Mouse (Mus musculus) embryonic stem cell, embryonic (primary cell): ENCODE measurements around the gene Lrriq4.

Source experiments
- CTCF ChIA-PET, 4 experiments: fragments of 300-600 bp in 2 of 4; fragments of 350-600 bp in 2 of 4; sonication (Branson Sonifier 250); formaldehyde crosslinking; loops; one replicate each; lab custom pipeline; 2022; ENCODE audit warnings: inconsistent platforms in 2 of 4; lab: Charles Lee
- POLR2A ChIA-PET, 4 experiments: fragments of 300-600 bp in 2 of 4; fragments of 350-600 bp in 2 of 4; sonication (Branson Sonifier 250); formaldehyde crosslinking; loops; one replicate each; lab custom pipeline; 2022; ENCODE audit warnings: antibody characterized with exemption in 4 of 4, inconsistent platforms in 1 of 4; lab: Charles Lee

Gene Lrriq4

DNA sequence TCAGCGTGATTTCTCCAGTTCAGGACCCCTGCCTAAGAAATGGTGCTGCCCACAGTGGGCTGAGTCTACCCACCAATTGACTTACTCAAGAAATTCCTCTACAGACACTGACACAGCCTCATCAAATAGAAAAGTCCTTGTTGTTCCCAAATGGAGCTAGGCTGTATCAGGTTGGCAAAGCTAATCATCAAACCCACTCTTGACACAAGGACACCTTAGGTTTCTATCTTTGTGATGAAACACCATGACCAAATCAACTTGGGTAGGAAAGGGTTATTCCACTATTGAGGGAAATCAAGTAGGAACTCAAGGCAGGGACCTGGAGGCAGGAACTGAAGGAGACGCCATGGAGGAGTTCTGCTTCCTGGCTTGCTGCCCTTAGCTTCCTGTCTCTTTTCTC lies at the start of gene Lrriq4:
Gene Lrriq4, plus strand, starts transcription at position 301 of the 400 bp plus-strand sequence.
- CTCF ChIA-PET = interaction anchor here in 1 of 4 experiments (1.2 kb wide), 1 partner anchor 10 kb away, joined by 3 read pairs; no protein-coding TSS in a partner anchor

DNA sequence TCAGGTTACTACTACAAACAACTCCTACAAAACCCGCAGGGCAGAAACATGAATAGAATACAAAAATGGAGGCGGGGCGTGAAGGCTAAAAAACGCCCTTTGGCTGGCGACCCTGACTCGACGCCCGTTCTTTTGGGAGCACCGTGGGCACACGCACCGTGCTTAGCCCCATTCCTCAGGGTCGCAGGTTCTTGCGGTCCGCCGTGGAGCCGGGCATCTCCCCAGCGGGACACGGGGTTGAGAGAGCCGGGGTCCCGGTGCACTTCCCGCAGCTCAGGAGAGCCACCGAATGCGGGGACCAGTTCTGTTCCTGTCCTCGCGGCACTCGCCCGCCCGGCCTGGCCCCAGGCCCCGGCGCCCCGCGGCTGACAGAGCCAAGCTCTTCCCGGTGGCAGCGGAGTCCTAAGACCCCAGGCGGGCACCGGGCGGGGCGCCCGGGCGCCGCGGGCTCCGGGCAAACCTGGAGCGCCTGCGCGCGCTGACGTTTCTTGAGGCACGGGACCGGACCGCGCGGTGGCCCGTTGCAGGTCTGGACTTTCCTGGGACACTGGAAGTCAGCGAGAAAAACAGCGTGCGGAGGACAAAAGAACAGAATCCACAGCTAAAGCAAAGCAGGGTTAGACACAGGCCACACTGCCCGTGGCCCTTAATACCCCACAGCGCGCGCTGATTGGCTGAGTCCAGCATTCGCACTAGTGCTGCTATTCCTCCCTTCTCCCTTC lies 49.0 kb upstream of the Lrriq4 start:
- POLR2A ChIA-PET = interaction anchor here (0.7 to 2.6 kb wide), 13 partner anchors 8 to 130 kb away, joined by 3 to 9 read pairs (median 3); partner anchors contain the start of gene Lrrc34 (in 4 of the 4)
- CTCF ChIA-PET = interaction anchor here (0.5 to 4.3 kb wide), 6 partner anchors 39 to 136 kb away, joined by 3 to 35 read pairs (median 4); no protein-coding TSS in a partner anchor

More for the DNA sequence above, at the start of gene Lrriq4:
- POLR2A ChIA-PET = interaction anchor here in 3 of 4 experiments (0.6 to 7.5 kb wide), 12 partner anchors 10 to 150 kb away, joined by 3 to 80 read pairs (median 4); no protein-coding TSS in a partner anchor

DNA sequence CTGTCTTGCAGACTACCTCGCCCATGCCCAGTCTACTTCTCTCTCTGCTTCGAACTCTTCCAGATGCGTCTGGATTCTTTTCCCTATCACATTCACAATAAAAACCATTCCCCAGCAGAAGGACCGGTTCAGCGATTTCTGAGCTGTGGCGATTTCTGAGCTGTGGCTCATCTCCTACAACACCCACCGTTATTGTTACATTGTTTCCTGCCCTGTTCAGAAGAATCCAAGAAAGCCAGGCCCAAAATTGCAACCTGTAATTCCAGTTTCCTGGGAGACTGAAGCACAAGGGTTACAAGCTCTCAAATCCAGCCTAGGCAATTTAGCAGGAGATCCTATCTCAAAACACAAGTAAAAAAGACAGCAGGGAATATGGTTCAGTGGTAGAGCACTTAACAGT lies 47.0 kb upstream of the Lrriq4 start:
- ChIA-PET CTCF (no interaction called here), POLR2A (interaction anchor here in 2 of 4 experiments (0.6 to 1.4 kb wide), 3 partner anchors 43 to 127 kb away, joined by 3 to 4 read pairs (median 4); no protein-coding TSS in a partner anchor)

DNA sequence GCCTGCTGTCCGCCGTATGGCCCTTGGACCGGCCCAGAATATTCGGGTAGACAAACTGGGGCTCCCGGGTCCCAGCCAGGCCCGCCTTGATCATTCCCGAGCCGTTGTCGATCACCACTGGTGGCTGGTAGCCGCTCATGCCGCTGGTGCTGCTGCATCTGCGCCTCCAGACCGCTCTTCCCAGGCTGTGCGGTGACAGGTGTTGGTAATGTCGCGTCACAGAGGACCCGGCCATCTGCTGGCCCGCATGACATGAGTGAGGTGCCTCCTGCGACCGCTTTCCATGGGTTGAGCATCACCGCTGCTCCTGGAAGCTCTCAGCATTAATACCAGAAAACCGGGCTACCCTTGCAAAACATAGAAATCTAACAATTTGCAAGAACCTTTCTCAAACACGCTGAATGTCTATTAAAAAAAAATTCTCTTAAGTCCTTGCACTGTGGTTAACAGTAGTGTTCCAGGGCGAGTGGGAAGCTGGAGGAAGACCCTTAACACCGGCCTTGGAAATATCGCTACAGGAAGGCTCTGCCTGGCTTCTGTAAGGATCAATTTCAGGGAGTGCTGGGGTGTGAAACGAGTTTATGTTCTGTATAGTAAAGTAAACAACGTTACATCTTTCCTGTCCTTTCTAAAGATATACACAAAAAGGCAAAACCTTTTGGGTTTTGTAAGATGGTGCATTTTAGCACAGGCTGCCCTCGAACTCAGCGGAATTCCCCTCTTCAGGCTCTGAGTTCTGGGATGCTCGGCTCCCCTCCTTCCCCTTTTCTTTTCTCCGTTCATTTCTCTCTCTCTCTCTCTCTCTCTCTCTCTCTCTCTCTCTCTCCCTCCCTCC lies 44.4 kb upstream of the Lrriq4 start, which contains the start of gene Actrt3:
Gene Actrt3, minus strand, starts transcription at position 229 of the 835 bp plus-strand sequence.
- POLR2A ChIA-PET = interaction anchor here in 3 of 4 experiments (0.5 to 6.6 kb wide), 12 partner anchors 12 to 404 kb away, joined by 3 to 80 read pairs (median 18); partner anchors contain the start of gene Lrrc34 (in 2 of the 3)
- CTCF ChIA-PET = interaction anchor here in 1 of 4 experiments (0.6 kb wide), 1 partner anchor 457 kb away, joined by 3 read pairs; no protein-coding TSS in a partner anchor

DNA sequence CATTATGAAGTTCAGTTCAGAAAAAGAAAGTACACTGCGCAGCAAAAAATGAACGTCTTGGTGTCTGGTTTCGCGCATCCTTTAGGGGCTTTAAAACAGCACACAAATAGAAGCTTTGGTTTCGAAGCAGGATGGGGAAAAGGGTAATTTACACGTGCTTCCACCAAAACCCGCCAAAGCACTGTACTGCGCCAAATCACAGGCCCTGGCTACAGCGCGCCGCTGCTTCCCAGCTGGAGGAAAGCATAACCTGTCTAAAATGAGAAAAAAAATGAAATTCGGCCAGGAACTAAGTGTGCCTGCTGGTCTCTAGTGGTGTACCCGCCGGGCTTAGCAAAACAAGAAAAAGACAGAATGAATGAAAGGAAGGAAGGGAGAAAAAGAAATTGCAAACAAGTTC lies 43.6 kb upstream of the Lrriq4 start:
- CTCF ChIA-PET = no interaction called here
- POLR2A ChIA-PET = interaction anchor here in 3 of 4 experiments (0.6 to 6.6 kb wide), 12 partner anchors 9 to 403 kb away, joined by 3 to 80 read pairs (median 22); partner anchors contain the start of gene Lrrc34 (in 2 of the 3)

DNA sequence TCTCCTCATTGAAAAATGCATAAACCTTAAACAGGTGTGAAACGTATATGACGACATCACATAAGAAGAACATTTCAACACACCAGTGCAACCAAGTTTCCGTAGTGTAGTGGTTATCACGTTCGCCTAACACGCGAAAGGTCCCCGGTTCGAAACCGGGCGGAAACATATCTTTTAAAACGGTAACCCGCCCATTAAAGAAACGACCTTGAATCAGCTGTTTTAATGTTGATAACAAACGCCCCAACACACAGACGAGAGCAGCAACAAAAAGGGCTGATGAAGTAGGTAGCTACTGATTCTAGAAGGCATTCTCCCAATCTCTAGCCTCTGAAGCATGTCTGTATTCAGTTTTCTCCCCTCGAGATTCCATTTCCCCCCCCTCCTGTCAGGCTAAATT lies 43.1 kb upstream of the Lrriq4 start:
- ChIA-PET CTCF (interaction anchor here in 2 of 4 experiments (0.6 to 1.3 kb wide), 2 partner anchors 95 to 119 kb away, joined by 3 to 4 read pairs; no protein-coding TSS in a partner anchor), POLR2A (interaction anchor here in 3 of 4 experiments (1.0 to 6.6 kb wide), 16 partner anchors 8 to 488 kb away, joined by 3 to 80 read pairs (median 13); partner anchors contain the start of gene Lrrc34 (in 3 of the 3))

DNA sequence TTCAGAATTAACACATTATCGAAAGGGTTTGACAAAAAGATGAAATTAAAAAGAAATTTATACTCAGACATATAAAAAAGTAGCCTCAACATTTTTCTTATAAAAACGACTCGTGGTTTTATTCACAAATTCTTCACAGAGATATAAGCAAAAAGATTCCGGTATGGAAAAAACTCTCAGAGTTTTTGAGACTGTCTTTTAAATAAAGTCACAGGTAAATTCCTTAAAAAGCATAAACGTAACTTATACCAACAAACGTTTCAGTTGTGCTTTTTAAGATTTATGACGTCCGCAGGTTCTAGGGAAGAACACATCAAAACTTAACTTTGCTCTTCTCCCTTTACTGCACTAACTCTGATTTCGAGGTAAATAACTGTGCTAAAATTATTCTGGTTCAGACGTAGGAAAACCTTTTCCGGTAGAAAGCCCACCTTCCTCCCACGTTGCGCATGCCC lies 42.7 kb upstream of the Lrriq4 start:
- POLR2A ChIA-PET = interaction anchor here in 3 of 4 experiments (0.9 to 6.6 kb wide), 30 partner anchors 9 to 488 kb away, joined by 3 to 80 read pairs (median 6); partner anchors contain the start of genes Lrrc34 (in 3 of the 3) and Sec62 (in 1 of the 3)
- CTCF ChIA-PET = interaction anchor here in 3 of 4 experiments (0.6 to 1.6 kb wide), 6 partner anchors 9 to 118 kb away, joined by 3 to 6 read pairs (median 4); no protein-coding TSS in a partner anchor

DNA sequence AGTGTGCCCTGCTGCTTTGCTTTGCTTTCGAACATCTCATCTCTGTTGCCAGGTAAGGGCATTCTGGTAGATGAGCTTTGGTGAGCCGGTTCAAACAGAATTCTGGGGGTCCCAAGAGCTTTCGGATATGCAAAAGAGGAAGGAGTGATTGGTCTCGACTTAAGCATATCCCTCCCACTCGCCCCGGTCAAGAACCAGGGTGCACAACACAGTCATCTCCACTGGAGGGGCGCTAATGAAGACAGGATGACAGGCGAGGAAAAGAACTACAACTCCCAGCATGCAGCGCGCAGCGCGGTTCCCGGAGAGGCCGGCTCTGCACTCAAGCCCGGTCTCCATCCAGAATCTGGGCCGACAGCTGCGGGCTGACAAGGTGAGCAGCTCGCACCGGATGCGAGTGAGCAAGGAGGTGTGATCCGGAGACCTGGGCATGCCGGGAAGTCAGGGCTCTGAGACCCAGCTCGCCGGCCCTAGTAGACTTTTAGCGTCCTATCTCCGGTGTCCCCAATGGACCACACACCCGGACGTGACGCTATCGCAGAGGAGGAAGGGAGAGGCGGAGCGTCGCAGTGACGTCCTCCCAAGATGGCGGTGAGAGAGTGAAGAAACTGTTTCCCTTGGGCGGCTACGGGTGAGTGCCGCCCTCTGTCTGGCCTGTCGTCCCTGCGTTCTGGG lies 42.1 kb upstream of the Lrriq4 start, which contains the start of gene Mynn:
Gene Mynn, plus strand, starts transcription at position 1 of the 675 bp plus-strand sequence.
- POLR2A ChIA-PET = interaction anchor here (0.5 to 6.6 kb wide), 33 partner anchors 9 to 487 kb away, joined by 3 to 80 read pairs (median 5); partner anchors contain the start of genes Lrrc34 (in 3 of the 4) and Sec62 (in 1 of the 4)
- CTCF ChIA-PET = interaction anchor here in 3 of 4 experiments (0.6 to 1.8 kb wide), 7 partner anchors 9 to 94 kb away, joined by 3 to 7 read pairs (median 4); no protein-coding TSS in a partner anchor

DNA sequence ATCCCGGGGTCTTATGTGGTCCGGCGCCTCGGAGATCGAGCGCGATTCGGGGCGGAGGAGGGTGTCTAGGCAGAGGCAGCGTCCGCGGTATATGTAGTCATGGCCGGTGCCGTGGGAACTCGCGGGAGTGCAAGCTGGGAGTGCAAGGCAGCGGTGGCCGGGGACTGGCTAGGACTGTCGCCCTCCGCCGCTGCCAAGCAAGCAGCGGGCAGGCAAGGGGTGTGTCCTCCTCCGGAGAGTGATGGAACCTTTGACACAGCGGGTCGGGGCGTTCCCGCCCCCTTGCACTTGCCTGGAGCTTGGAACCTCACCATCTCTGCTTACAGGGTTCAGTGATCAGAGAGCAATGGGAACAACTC lies 41.6 kb upstream of the Lrriq4 start:
- CTCF ChIA-PET = interaction anchor here in 3 of 4 experiments (1.0 to 1.8 kb wide), 5 partner anchors 10 to 453 kb away, joined by 3 to 7 read pairs (median 4); no protein-coding TSS in a partner anchor

DNA sequence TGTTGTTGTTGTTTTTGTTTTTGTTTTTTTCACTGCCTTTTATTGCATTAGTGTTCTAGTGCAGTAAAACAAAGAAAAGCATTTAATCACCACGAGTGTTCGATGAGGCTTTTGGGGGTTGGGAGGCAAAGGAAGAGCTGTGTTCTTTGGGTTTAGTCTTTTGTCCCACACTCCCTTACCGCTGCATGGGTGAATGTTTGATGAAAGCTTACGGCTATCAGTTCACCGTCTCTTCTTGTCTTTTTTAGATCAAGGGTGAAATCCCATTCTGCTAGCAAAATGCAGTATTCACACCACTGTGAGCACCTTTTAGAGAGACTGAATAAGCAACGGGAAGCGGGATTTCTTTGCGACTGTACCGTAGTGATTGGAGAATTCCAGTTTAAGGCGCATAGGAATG lies 41.1 kb upstream of the Lrriq4 start:
- CTCF ChIA-PET = interaction anchor here in 3 of 4 experiments (1.0 to 1.8 kb wide), 4 partner anchors 10 to 453 kb away, joined by 3 to 7 read pairs (median 5); no protein-coding TSS in a partner anchor
- POLR2A ChIA-PET = interaction anchor here (0.6 to 6.6 kb wide), 23 partner anchors 8 to 413 kb away, joined by 3 to 80 read pairs (median 8); partner anchors contain the start of genes Lrrc34 (in 3 of the 4) and Sec62 (in 1 of the 4)

More for the DNA sequence above, 41.6 kb upstream of the Lrriq4 start:
- POLR2A ChIA-PET = interaction anchor here in 3 of 4 experiments (0.6 to 6.6 kb wide), 24 partner anchors 9 to 414 kb away, joined by 3 to 80 read pairs (median 8); partner anchors contain the start of genes Lrrc34 (in 3 of the 3) and Sec62 (in 1 of the 3)

DNA sequence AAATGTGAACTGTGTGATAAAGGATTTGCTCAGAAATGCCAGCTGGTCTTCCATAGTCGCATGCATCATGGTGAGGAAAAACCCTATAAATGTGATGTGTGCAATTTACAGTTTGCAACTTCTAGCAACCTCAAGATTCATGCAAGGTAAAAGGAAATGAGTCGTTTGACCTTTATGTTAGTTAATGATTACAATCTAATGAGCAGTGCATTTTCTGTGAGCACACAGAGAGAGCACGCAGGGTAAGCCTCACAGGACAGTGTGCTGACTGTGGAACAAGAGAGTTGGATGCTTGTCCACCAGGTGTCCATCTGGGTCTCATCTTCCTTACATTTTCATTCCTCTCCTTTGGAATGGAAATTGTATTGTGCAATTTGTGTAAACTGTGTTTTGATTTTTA lies 35.3 kb upstream of the Lrriq4 start:
- CTCF ChIA-PET = interaction anchor here in 1 of 4 experiments (0.6 kb wide), 1 partner anchor 105 kb away, joined by 3 read pairs; no protein-coding TSS in a partner anchor
- POLR2A ChIA-PET = interaction anchor here in 2 of 4 experiments (1.6 to 5.4 kb wide), 2 partner anchors 13 to 69 kb away, joined by 4 to 70 read pairs; no protein-coding TSS in a partner anchor

DNA sequence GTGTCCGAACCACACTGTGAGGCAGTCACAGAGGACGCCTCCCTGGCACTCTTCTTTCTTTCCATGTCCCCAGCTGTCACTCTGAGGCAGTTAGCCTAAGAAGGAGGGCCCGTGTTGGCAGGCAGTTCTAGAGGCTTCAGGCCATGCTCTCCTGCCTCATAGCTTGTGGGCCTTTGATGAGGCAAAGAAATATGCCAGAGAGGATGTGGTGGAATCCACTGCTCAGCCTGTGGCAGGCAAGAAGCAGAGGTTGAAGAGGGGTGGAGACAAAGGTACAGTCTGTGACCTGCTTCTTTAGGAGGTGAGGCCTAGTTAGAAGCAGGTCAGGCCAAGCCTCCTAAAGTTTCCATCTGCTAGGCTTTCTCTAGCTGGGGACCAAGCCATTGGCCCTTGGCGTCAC lies 33.4 kb upstream of the Lrriq4 start:
- CTCF ChIA-PET = interaction anchor here in 1 of 4 experiments (2.5 kb wide), 1 partner anchor 114 kb away, joined by 6 read pairs; no protein-coding TSS in a partner anchor
- POLR2A ChIA-PET = interaction anchor here (0.7 to 7.1 kb wide), 14 partner anchors 9 to 114 kb away, joined by 3 to 70 read pairs (median 4); partner anchors contain the start of genes Mynn (in 3 of the 4), Actrt3 (in 2 of the 4) and Lrrc34 (in 2 of the 4)

DNA sequence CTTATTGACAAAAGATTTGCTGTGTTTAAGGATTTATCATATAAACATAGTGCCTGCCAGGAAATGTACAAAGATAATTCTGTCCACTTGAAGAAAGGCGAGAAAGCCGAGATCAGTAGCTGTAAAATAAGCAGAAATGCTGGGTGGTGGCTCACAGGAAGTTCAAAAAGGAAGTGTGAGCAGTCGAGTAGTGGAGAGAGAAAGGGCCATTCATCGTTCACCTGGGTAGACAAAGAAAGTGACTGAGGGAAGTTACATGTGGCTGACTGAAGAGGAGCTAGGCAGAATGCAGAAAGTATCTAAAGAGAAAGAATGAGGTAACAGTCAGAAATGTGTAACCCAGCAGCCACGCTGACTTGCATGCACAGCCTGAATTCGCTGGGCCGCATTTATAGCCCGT lies 24.2 kb upstream of the Lrriq4 start:
- POLR2A ChIA-PET = interaction anchor here (0.7 to 7.8 kb wide), 25 partner anchors 9 to 244 kb away, joined by 3 to 80 read pairs (median 5); partner anchors contain the start of genes Lrrc34 (in 3 of the 4), Lrriq4 (in 2 of the 4), Mynn (in 2 of the 4) and Sec62 (in 1 of the 4)
- CTCF ChIA-PET = interaction anchor here in 1 of 4 experiments (0.9 to 1.5 kb wide), 2 partner anchors 14 to 105 kb away, joined by 4 to 5 read pairs; no protein-coding TSS in a partner anchor

DNA sequence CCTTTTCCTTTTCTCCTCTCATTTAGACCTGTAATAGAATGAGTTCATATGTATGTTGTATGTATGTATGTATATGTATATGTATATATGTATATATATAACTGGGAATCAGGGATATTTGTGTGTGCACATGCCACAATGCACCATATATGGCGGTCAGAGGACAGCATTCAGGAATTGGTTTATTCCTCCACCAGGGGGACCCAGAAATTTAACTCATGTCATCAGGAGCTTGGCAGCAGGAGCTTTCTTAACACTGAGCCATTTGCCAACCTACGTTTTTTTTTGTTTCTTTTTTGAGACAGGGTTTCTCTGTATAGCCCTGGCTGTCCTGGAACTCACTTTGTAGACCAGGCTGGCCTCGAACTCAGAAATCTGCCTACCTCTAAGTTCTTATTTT lies 10.6 kb upstream of the Lrriq4 start:
- CTCF ChIA-PET = interaction anchor here in 3 of 4 experiments (0.6 to 4.8 kb wide), 14 partner anchors 11 to 312 kb away, joined by 3 to 24 read pairs (median 4); partner anchors contain the start of gene Lrrc34 (in 2 of the 3)
- POLR2A ChIA-PET = interaction anchor here (0.6 to 4.6 kb wide), 16 partner anchors 10 to 92 kb away, joined by 3 to 28 read pairs (median 5); partner anchors contain the start of genes Lrrc34 (in 3 of the 4) and Lrriq4 (in 2 of the 4)

DNA sequence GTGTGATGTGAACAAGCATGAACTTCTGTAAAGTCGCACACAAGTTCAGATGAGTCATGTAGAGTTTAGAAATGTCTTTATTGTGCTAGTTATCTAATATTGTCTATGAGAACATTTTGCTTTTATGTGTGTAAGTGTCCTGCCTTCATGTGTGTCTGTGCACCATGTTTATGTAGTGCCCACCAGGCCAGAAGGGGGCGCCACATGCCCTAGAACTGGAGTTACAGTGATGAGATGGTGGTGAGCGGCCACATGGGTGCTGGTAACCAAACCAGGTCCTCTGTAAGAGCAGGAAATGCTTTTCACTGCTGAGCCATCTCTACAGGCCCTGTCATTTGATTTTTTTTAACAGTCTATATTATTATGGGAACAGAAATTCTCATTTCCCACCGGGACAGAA lies 8.7 kb upstream of the Lrriq4 start:
- POLR2A ChIA-PET = interaction anchor here in 3 of 4 experiments (1.1 to 2.3 kb wide), 7 partner anchors 11 to 87 kb away, joined by 3 to 19 read pairs (median 6); partner anchors contain the start of gene Lrrc34 (in 3 of the 3)
- CTCF ChIA-PET = interaction anchor here in 2 of 4 experiments (1.2 to 4.8 kb wide), 2 partner anchors 89 kb away, joined by 3 to 24 read pairs; no protein-coding TSS in a partner anchor
